Mouse (Mus musculus) embryonic facial prominence, embryonic 15.5 days (tissue): ENCODE measurements around the gene Mpz. TPM values are rescaled to one million over a fixed set of nuclear protein-coding genes. Genes with fewer than 3 reads are reported as not detected.

Experiments used
- ATAC-seq: fragments of 200-750 bp; cut with Nextera tagmentation; 2 replicates; pipeline ENCODE4 v1.8.0; 2017; ENCODE audit warnings: low read depth, moderate TSS enrichment; ENCODE audit not compliant: insufficient number of reproducible peaks, low FRiP score, low TSS enrichment
- H3K27ac ChIP-seq: fragments of 300-500 bp; sonication (generic); replicated peaks from 2 replicates; pipeline ENCODE4 v1.5.1; 2015; ENCODE audit warnings: mild to moderate bottlenecking, inconsistent platforms
- H3K27me3 ChIP-seq: fragments of 300-500 bp; sonication (generic); 2 replicates; pipeline ENCODE4 v1.6.1; 2015; ENCODE audit warnings: inconsistent platforms
- H3K36me3 ChIP-seq: fragments of 300-500 bp; sonication (generic); 2 replicates; pipeline ENCODE4 v1.6.1; 2015; ENCODE audit warnings: mild to moderate bottlenecking, inconsistent platforms
- H3K4me1 ChIP-seq: fragments of 300-500 bp; sonication (generic); 2 replicates; pipeline ENCODE4 v1.6.1; 2015; ENCODE audit warnings: inconsistent platforms
- H3K4me2 ChIP-seq: fragments of 300-500 bp; sonication (generic); replicated peaks from 2 replicates; pipeline ENCODE4 v1.6.1; 2015; ENCODE audit warnings: mild to moderate bottlenecking, inconsistent platforms
- H3K4me3 ChIP-seq: fragments of 300-500 bp; sonication (generic); replicated peaks from 2 replicates; pipeline ENCODE4 v1.5.1; 2015; ENCODE audit warnings: mild to moderate bottlenecking, inconsistent platforms
- H3K9ac ChIP-seq: fragments of 300-500 bp; sonication (generic); 2 replicates; pipeline ENCODE4 v1.6.1; 2015; ENCODE audit warnings: inconsistent platforms
- H3K9me3 ChIP-seq: fragments of 300-500 bp; sonication (generic); replicated peaks from 2 replicates; pipeline ENCODE4 v1.6.1; 2016; ENCODE audit warnings: inconsistent platforms
- WGBS: fragments of 180-500 bp; shearing (Covaris S2); methylation state at CpG from one replicate; pipeline ENCODE4 v1.1.7; 2015; 5-methylcytosine and 5-hydroxymethylcytosine counted together
- polyA plus RNA-seq: library from polyadenylated mRNA; unstranded; fragments of >200 nt; fragmentation: Nextera tagmentation; extraction: Ambion mirVana; gene quantifications from 2 replicates; pipeline ENCODE4 v1.2.1, GENCODE M21; 2015

The Mpz gene
- polyA plus RNA-seq, 1 experiment from 2014 or later = 8.5 TPM

DNA sequence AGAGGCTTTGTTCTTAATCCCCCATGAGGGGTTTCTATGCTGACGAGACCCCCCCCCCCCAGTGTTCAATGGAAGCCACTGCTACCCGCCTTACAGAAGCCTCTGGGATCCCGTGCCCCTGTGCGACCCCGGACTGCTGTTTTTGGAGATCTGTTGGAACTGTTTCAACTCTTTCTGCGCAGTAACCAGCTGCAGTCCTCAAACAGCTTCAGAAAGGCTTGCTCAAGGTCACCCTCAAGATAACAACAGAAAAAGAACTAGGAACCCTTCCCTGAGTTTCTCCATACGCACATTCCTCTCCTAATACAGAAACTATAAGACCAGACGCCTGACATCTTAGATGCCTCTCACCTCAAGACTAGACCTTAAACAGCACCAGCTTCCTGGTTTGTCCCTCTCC, 38.5 kb downstream of the Mpz start:
- no peak overlapping the region for H3K9ac ChIP-seq
- H3K4me3 ChIP-seq = no peak overlapping the region
- no peaks in the 10 kb centered on the region for H3K9me3 ChIP-seq
- 0 out of 2 replicates have a peak overlapping the region, but pooled peaks have one; percentile 0 for H3K4me2 ChIP-seq
- ATAC-seq = 0 out of 2 replicates have a peak, but pooled peaks have one; percentile 18
- peaks cover 12% of the 10 kb centered on the region for H3K27me3 ChIP-seq
- H3K27ac ChIP-seq = peak overlapping the region; percentile 77; the same call in 1 of the 2 replicates
- no peaks in the 10 kb centered on the region for H3K36me3 ChIP-seq
- WGBS = 19% methylated on average over 8 of the region's 8 CpGs
- H3K4me1 ChIP-seq = peaks cover 39% of the 10 kb centered on the region

DNA sequence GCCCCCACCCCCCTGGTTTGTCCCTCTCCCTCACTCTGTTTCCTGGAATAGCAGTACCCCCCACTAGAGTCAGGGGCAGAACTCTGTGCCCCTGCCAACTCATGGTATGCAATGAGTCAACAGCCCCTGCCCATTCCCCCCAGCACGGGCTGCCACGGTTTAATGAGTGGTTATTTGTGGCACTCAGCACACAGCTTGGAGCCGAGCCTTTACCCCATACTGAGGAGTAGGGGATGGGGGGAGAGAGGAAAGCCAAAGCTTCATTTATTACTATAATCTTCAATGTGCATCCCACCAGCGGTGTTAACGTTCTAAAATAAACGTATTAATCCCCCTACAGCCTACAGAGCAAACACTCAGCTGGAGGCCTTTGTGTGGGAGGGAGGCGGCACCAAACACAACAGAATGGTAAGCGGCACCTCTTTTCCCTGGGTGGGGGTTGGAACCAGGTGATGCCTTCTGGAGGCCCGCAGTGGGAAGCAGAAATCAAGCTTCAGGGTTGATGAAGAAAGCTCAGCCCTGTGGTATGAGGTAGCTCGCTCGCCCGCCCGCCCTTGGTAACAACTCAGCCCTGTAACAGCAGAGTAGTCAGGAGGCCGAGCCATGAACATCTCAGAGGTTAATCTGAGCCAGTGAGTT, 39.1 kb downstream of the Mpz start:
- Histone ChIP-seq H3K9me3 (no peaks in the 10 kb centered on the region), H3K27me3 (peaks cover 18% of the 10 kb centered on the region), H3K4me3 (no peak overlapping the region), H3K9ac (no peak overlapping the region), H3K4me2 (0 out of 2 replicates have a peak overlapping the region, but pooled peaks have one; percentile 6), H3K36me3 (no peaks in the 10 kb centered on the region), H3K27ac (peak overlapping the region; percentile 77), H3K4me1 (peaks cover 45% of the 10 kb centered on the region)
- WGBS = 29% methylated on average over 14 of the region's 14 CpGs
- peak; percentile 79 for ATAC-seq

DNA sequence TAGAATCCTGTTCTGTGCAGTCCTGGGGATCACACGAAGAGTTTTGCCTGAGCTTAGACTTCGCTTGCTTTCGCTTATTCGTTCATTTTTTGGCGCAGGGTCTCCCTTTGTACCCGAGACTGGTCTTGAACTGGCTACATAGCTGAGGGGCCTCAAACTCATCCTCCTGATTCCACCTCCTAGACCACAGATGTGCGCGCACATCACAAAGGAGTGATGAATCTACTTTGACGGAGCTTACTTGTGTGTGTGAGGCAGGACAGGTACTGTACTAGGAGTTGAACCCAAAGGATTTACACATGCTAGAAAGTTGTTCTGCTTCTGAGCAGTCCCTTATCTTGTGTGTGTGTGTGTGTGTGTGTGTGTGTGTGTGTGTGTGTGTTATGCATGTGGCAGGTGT, 40.3 kb downstream of the Mpz start:
- WGBS = 93% methylated on average over 9 of the region's 9 CpGs
- Histone ChIP-seq H3K27ac (0 out of 2 replicates have a peak overlapping the region, but pooled peaks have one; percentile 17), H3K4me2 (no peak overlapping the region), H3K4me3 (no peak overlapping the region), H3K9ac (no peak overlapping the region), H3K4me1 (peaks cover 48% of the 10 kb centered on the region), H3K9me3 (no peaks in the 10 kb centered on the region), H3K36me3 (no peaks in the 10 kb centered on the region), H3K27me3 (peaks cover 28% of the 10 kb centered on the region)
- ATAC-seq = no peak

DNA sequence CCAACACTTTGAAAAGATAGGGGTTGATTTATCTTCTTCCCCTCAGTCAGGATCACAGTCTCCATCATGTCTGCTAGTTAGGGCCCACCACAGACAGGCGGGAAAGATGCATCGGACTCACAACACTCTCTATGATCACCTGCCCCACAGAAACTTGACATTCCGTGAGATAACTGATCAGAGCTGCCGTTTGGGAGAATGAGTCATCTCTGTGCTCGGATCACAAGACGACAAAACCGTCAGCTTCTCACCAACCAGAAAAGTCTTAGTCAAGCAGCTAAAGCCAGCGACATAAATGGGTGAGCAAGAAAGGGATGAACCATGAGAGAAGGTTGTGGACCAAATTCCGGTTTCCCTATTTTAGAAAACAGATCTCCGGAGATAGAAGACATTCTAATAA, 41.8 kb downstream of the Mpz start:
- H3K4me2 ChIP-seq = no peak overlapping the region
- WGBS = 43% methylated on average over 10 of the region's 10 CpGs
- peaks cover 34% of the 10 kb centered on the region for H3K27me3 ChIP-seq
- H3K36me3 ChIP-seq = no peaks in the 10 kb centered on the region
- H3K9ac ChIP-seq = no peak overlapping the region
- H3K9me3 ChIP-seq = no peaks in the 10 kb centered on the region
- H3K27ac ChIP-seq = no peak overlapping the region
- H3K4me1 ChIP-seq = peaks cover 46% of the 10 kb centered on the region
- no peak overlapping the region for H3K4me3 ChIP-seq
- ATAC-seq = no peak

DNA sequence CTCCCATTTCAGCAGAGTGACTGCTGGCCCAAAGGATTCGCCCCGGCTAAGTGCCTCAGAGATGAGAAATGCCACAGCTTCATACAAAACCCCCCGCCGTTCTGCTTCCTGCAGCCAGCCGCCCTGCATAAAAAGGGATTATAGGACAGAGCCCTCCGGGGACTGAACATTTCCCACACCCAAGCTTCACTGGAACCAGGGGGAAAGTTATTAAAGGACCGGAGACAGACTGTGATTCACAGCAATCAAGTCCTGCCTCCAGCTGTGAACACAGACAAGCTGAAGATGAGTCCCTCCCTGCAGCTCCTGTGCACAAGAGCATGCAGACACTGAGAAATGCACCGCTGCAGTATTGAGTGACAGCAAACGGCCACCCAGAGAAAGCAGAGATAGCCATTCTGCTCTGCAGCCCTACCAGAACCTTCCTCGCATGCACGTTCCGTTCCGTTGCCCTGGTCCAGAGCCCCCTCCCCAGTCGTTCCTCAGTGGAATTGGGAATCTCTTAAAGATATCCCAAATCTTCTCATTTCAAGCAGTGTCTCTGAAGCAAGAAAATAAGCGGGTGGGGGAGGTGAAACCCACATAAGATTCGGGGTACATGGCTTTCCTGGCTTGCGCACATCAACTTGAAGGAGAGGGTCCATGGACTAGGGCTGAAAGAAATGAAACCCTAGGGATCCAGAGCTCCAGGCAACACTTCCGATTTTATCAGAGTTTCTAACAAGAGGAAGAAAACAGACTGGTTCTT, 42.8 kb downstream of the Mpz start:
- Histone ChIP-seq H3K4me3 (peak overlapping the region; percentile 58), H3K36me3 (no peaks in the 10 kb centered on the region), H3K27me3 (peaks cover 36% of the 10 kb centered on the region), H3K4me2 (peak overlapping the region; percentile 94), H3K27ac (no peak overlapping the region), H3K9me3 (no peaks in the 10 kb centered on the region), H3K4me1 (peaks cover 46% of the 10 kb centered on the region), H3K9ac (peak overlapping the region; percentile 13; the same call in 1 of the 2 replicates)
- 3% methylated on average over 18 of the region's 18 CpGs for WGBS
- ATAC-seq = no peak

DNA sequence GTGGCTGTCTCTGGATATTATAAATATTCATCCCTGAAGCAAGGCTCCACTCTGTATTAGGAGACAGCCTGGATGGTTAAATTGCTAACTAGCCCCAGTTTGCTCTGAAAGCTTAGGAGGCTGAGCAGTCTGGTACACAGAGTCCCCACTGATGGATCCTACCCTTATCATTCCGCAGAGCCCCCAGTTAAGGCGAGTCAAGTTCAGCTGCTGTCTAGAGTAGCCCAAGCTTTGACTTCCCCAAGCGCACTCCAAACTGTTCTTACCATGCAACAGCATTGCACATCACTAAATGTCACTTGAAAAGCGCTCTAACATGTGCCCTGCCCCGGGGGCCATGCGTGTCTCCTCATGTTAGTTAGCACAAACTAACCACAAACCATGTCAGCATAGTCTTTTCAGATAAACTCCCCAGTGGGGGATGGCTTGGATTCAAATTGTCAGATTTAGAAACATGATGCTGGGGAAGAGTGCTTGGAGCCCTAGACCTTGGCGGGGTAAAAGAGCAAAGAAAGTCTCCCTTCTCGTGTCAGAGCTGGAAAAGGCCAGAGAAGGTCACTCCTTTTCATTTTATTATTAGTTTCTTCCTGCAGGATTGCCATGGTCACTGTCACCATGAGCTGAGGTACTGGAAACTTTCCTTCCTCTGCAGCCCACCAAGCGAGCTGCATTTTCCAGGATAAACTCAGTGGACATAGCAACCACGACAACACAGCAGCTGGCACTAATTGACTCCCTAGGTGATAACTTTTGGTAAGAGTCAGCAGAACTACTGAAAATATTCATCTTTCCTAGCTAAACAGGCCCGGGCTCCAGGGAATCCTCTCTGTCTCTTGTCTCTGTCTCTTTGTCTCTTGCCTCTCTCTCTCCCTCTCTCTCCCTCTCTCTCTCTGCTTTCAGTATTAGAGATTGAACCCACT, 43.7 kb downstream of the Mpz start:
- Histone ChIP-seq H3K4me2 (peak overlapping the region; percentile 94), H3K9me3 (no peaks in the 10 kb centered on the region), H3K9ac (no peak overlapping the region), H3K36me3 (no peaks in the 10 kb centered on the region), H3K4me1 (peaks cover 38% of the 10 kb centered on the region), H3K27ac (no peak overlapping the region), H3K4me3 (peak overlapping the region; percentile 58), H3K27me3 (peaks cover 36% of the 10 kb centered on the region)
- no peak for ATAC-seq
- 16% methylated on average over 11 of the region's 11 CpGs for WGBS

DNA sequence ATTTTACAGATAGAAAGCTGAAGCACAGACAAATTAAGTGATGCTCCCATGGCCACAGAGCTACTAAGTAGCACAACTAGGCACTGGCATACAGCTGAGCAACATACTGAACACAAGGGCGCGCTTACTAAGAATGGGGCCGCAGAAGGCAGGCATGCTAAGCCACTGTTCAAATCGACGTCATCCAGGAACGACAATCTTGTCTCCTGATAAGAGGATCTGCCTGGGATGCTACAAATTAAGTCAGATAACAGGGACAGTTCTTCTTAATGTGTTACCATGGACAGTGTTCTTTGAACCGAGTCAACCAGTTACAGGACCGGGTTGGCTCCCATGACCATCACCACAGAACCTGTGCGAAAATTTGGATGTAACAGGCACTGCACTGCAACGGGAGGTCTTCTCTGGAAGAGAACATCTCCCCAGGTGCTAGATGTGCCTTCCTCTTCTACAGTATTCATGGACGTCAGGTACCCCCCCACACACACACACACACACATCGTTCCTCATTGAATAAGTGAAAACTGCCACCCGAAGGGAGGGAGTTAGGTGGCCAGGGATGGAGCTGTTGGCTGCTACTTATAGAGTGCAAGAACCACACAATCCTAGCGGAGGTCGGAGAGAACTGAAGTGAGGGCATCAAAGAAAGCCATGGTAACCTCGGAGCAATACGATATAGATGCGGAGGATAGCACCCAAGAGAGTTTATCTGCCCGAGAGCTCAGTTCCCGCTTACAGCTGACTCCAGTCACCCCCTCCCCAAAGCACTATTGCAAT, 44.7 kb downstream of the Mpz start:
- Histone ChIP-seq H3K4me2 (peak overlapping the region; percentile 94), H3K27ac (no peak overlapping the region), H3K4me3 (peak overlapping the region; percentile 58), H3K9ac (no peak overlapping the region), H3K9me3 (no peaks in the 10 kb centered on the region), H3K4me1 (peaks cover 30% of the 10 kb centered on the region), H3K36me3 (no peaks in the 10 kb centered on the region), H3K27me3 (peaks cover 40% of the 10 kb centered on the region)
- ATAC-seq = no peak
- 7% methylated on average over 20 of the region's 20 CpGs for WGBS

DNA sequence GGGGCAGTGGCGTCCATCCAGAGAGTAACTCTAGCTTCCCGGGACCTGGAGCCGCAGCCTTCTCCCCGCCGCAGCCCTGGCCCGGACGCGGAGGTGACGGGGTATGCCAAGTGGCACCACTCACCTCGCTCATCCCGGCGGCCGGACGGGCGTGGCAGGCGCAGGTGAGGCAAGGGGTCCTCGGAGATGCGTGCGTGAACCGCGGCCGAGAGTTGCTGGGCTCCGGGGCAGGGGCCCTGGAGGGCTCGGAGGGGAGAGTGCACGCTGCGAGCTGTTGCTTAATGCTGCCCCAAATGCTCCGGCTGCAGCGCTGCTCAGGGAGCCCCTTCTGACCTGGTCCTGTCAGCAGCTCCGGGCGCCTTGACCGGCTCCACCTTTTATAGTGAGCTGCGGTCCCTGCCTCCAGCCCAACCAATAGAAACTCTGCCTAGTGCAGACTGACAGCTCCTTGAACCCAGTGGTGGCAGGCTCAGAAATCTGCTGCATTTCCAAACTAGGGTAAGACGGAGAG, 45.4 kb downstream of the Mpz start, which contains the start of gene Pcp4l1:
Pcp4l1 (minus strand) TSS at position 382 of the 511 bp plus-strand sequence.
- Histone ChIP-seq H3K9me3 (no peaks in the 10 kb centered on the region), H3K4me2 (peak within 1 kb of the TSS; percentile 94), H3K4me3 (peak within 1 kb of the TSS; percentile 58), H3K27me3 (peaks cover 40% of the 10 kb centered on the region), H3K4me1 (peaks cover 30% of the 10 kb centered on the region), H3K36me3 (no peaks in the 10 kb centered on the region), H3K27ac (no peak within 1 kb of the TSS), H3K9ac (peak within 1 kb of the TSS; percentile 31)
- ATAC-seq = peak; percentile 74
- WGBS = under 1% methylated on average over 33 of the region's 33 CpGs

DNA sequence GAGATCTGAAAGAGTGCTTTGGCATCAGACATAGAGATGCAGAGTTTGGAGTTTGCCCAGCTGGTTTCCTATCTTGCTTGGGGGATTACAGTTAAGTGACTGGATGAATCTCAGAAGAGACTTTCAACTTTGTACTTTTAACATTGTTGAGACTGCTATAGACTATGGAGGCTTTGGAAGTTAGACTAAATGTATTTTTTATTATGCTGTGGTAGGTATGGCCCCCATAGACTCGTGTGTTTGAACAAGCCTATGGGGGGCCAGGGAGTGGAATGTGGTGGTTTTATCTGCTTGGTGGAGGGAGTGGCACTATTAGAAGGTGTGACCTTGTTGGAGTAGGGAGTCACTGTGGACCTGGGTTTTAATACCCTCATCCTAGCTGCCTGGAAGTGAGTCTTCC, 49.0 kb downstream of the Mpz start:
- Histone ChIP-seq H3K4me1 (peaks cover 11% of the 10 kb centered on the region), H3K4me3 (no peak overlapping the region), H3K4me2 (no peak overlapping the region), H3K9ac (no peak overlapping the region), H3K9me3 (no peaks in the 10 kb centered on the region), H3K27ac (no peak overlapping the region), H3K27me3 (peaks cover 23% of the 10 kb centered on the region), H3K36me3 (no peaks in the 10 kb centered on the region)
- no peak for ATAC-seq
- 41% methylated on average over 1 of the region's 1 CpGs for WGBS

DNA sequence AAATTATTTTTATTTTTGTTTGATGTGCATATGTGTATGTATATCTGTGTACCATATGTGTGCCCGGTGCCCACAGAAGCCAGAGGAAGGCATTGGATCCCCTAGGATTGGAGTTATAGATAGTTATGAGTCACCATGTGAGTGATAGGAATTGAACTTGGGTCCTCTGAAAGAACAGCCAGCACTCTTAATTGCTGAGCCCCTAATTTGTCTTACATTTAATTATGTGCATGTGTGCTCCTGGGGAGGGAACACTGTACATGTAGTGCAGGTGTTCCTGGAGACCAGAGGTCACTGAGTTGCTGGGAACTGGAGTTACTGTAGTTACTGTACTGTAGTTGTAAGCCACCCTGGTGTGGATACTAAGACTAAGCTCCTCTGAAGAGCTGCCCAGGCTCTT, 50.3 kb downstream of the Mpz start:
- ATAC-seq = no peak
- 94% methylated on average over 1 of the region's 1 CpGs for WGBS

More for the DNA sequence above, 50.3 kb downstream of the Mpz start:
- Histone ChIP-seq H3K9me3 (no peaks in the 10 kb centered on the region), H3K36me3 (no peaks in the 10 kb centered on the region), H3K9ac (no peak overlapping the region), H3K27me3 (peaks cover 13% of the 10 kb centered on the region), H3K4me2 (no peak overlapping the region), H3K4me1 (peaks cover 5% of the 10 kb centered on the region), H3K27ac (no peak overlapping the region), H3K4me3 (no peak overlapping the region)
